Mouse (Mus musculus): ENCODE data around the gene Peli2.

The Peli2 gene

DNA sequence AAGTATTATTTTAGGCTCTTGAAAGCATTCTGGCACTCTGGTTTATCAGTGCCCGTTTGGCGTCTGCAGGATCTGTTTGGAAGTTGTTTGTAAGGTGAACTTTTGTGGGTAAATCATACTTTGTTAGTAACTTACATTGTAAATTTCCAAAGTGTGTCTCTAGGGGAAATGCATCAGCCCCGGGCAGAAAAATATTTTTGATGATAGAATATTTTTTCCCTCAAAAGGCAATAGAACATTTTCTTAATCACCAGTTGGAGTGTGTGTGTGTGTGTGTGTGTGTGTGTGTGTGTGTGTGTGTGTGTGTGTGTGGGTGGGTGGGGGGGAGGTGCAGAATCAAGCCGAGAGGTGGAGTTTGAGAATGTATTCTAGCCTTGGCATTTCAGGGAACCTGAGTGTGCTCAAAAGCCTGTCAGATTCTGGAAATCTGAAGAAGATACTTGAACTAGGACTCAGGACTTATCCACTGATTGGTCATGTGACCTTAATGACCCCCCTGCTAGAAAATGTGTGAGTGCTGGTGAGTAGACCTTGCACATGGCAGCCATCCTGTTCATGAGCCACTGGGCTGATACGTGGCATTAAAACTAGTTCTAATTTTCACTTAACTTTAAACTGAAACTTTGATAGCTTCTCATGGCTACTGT lies 33.4 kb downstream of the Peli2 start:
- DNase-seq, result no peak

DNA sequence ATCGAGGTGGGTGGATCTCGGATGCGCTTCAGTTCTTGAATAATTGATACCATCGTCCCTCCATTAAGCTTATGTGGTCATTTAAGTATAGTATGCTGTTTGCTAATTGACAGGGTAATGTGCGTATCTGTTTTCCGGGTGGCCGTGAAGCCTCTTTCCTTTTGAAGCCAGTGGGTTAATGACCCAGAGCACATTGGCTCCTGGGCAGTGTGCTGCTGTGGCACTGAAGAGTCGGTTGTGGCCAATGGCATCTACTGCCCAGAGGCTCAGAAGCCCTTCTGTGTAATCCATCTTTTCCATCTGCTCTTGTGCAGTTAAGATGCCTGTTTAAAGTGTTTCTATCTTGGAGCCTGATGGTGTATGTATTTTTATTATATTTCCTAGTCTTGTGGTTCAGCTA lies 34.0 kb downstream of the Peli2 start:
- peak in 1 of 2 experiments; percentile 30 for DNase-seq

DNA sequence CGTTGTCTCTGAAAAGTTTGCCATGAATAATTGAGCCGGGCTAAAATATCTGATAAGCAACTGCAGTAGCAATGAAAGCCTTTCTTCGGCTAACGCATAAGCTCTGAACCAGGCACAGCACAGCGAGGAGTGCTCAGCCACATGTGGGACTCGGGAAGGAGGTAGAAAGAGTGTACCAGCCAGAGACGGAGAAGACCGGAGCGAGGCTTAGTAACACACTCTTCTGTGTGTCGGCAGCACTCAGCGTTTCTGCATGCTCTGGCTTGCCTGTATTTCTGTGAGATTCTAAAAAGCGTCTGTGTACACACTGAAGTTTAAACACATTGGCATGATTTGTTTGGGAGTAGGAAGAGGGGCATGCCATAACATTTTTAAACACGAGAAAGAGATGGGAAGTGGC lies 34.5 kb downstream of the Peli2 start:
- no peak for DNase-seq

DNA sequence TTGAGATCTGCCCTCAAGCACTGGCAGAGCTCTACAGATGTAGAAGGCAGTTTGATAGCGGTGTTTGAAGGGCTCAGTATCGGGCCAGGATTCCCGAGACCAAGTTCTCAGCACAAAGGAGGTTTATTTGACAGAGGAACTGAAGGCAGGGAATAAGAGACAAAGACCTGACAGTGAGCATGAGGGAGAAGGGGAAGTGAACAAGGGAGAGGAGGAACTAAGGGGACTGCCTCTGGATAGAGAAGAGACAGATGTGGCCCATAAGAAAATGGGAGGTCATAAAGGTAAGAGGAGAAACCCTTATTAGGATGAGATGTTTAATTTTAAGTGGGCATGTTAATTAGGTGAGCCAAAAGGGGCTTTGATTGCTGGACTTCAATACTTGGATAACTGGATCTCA lies 36.5 kb downstream of the Peli2 start:
- no peak for DNase-seq

DNA sequence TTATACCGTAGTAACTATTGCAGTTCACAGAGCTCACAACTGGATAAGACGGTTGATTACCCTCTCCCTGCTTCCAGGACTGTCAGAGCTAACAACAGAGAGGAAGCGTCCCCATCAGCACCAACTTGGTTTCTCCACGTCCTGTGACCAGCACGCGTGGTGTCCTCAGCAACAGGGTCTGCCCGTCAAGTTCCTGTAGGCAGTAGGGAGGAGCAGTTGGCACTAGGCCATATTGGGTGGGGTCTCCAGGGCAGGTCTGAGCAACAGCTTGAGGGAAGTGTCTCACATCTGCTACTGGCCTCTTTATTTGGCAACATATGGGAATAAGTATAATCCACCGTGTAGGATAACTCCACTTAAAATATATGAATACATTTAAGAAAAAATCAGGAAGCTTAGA lies 37.2 kb downstream of the Peli2 start:
- DNase-seq, result no peak

DNA sequence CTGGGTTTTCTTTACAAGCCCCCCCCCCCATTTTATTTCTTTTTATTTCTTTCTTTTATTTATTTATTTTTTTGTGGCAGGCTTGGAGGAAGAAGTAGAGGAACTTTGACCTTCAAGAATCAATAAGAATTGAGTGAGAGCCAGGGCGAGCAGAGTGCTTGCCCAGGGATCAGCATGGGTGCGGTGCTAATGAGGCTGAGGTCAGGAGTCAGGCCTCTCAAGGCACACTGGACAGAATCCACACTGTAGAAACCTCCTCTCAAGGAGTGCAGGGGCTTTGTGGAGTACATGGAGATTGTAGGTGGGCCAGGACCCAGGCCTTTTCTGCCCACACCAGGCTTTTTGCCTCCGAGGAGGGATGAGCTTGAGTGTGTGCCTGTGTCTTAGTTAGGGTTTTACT lies 38.8 kb downstream of the Peli2 start:
- DNase-seq, result peak; percentile 27 to 30

DNA sequence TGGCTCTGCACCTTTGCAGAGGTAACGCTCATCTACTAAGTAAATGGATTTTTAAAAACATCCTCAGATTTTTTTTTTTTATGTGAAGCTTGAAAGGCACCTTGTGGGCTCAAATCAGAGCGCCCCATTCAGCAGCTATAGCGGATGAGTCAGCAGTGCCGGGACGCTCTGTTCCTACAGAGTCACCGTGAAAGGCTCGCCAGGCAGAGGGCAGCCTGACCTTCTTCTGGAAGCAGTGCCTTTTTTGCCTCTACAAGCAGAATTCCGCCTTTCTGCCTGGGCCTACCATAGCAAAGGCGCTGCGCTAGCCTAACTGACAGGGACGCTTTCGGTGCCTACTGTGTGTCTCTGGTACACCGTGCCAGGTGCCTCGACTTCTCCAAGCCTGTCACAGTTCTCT lies 41.8 kb downstream of the Peli2 start:
- peak; percentile 50 to 55 for DNase-seq

DNA sequence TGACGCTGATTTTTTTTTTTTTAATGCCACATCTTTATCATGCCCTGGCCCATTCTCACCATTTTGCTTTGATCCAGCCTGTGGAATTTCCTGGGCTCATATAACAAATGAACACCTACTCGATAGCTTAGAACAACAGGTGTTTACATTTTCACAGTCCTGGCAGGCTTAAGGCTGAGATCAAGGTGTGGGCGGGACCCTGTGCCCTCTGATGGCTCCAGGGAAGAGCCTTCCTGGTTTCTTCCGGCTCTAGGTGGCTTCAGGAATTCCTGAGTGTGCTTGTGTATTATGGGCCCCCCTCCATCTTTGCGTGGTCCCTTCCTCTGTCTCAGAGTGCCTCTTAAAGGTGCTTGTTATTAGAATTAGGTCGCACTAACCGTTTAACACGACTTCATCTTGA lies 44.3 kb downstream of the Peli2 start:
- DNase-seq, result no peak

DNA sequence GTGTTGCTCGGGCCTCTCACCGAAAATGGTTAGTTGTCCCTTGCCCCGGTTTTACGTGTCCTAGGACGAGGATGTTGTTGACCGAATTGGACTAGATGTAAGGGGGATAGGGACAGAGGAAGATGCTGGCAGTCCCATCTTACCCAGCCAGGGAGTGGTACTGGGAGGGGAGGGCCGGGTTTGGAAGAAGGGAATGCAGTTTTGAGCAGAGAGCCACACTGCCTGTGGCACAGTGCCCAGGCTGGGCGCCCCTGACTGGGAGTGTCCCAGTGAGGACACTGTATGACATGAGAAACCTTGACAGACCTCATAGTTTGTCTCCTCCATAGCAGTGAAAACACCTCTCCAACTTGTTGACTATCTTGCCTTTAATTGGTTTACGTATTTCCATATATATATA lies 45.8 kb downstream of the Peli2 start:
- no peak for DNase-seq

DNA sequence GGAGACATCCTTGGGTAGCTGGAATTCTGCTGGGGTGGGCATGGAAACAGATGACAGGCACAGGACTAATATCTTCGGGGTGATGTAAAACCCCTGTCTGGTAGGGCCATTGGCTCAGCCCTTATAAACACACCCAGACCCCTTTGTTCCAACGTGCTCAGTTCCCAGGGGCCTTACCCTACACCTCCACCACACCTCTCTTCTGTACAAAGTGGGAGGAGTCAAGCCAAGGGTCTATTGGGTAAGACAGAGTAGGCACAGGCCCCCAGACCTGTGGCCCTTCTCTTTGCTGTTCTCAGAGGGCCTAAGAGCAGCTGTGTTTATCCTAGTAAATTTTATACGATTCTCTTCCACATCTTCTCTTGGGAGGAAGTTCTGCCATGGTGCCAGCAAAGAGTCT lies 46.4 kb downstream of the Peli2 start:
- no peak for DNase-seq

DNA sequence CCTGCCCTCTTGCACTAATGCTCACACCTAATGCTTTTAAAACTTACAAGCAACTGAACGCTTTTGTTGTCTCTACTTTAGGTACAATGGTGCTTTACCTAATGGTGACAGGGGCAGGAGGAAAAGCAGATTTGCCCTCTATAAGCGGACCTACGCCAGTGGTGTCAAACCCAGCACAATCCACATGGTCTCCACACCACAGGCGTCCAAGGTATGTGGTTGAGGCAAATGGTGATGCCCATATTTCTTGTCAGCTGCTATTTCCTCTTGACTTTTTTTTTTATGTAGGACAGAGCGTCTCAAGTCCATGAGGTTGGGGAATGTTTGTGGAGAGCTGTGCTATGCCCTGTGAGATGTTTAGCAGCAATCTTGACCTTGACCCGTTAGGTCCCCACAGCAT lies 47.5 kb downstream of the Peli2 start:
- DNase-seq, result no peak

DNA sequence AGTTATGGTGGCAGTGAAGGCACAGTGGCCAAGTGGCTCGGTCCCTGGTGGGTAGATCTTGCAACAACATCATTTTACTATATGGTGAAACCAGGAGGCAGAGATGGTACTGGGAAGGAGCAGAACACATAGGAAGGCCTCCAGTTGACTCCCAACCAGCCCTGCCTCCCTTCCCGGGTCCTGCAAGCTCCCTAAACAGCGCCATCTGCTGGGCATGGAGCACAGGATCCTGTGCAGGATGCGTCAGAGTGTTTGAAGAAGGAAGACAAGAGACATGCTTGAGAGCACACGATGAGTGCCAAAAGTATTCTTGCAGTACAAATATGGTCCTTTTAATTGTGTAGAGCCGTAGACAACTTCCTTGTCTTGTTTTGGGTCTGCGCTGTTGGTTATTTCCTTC lies 49.3 kb downstream of the Peli2 start:
- DNase-seq, result peak; percentile 64 to 91

DNA sequence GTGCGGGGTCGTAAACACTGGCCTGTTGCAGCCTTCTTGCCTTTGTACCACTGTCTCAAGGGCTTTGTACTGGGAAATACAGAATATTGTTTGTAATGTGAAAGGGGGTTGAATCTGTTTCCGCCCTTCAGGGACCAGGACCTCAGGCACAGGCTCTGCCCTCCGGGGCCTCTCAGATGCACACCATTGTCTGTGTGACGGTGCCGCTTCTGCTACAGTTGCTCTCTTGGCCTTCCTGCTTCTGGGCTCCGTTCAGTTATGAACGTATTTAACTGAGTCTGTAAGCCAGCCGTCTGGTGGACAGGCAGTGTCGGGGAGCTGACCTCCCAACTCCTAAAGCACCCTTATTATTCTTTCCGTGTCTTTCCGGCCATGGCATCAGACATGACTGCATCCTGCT lies 50.6 kb downstream of the Peli2 start:
- no peak for DNase-seq

DNA sequence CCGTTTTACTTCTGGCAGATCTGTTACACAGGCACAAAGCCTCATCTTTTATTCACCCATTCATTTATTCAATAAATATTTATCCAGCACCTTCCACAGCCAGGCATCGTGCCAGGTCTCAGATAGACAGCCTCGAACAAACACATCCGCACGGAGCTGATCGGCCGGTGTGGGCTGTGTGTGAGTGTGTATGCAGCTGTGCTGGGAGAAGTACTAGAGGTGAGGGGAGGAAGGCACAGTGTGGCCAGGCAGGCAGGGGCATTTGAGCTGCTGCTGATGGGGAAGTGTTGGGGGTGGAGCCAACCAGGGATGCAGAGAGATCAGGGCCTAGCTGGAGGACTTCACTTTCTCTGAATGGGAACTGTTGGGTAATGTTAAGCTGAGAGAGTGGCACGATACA lies 51.4 kb downstream of the Peli2 start:
- DNase-seq, result peak in 1 of 2 experiments; percentile 35

DNA sequence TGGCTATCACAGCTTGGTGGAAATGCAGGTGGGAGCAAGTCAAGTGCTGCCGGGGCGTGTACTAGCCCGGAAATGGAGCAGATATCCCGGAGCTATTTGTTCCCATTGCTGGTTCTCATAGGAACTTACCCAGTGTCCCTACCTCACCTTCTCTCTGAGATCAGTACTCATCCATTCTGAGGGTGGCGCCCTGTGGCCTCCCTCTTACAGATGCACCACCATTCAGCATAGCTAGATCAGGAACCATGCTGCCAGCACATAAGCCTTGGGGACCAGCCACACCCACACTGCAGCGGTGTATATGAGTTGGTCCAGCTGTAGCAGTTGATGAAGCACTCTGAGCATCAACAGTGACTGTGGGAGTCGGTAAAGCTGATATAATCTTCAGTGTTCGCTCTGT lies 52.3 kb downstream of the Peli2 start:
- no peak for DNase-seq

DNA sequence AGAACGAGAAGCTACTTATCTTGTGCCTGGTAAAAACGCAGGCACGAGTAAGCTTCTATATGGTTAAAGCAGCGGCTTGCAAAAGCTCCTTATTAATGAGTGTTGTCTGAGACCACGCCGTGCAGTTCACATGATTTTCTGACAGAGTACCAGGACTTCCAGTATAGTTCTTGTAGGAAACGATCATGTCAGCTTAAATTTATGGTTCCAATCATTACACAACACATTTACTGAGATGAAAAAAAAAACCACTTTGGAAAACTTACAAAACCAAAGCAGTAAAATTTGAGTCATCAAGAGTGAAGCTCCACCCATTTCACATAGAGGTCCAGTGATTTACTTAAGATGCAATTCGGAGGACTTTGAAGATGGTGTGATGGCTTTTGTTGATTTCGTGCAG lies 53.2 kb downstream of the Peli2 start:
- no peak for DNase-seq

DNA sequence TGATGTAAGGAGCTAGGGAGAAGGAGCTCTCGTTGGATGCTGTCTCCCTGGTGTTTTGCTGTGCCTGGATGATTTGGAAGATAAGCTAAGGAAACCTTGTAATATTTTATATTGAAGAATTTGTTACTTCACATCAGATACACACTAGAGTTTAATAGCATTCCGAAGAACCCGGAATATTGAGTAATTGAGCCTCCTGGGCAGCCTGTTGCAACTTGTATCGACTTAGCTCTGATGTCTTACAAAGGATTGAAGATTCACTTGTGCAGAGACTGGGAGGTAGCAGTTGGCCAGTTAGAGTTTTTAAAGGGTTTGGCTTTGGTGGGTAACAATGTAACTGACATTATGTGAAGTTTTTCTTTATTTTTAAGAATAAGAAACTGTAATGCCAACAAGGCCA lies 53.7 kb downstream of the Peli2 start:
- no peak for DNase-seq

DNA sequence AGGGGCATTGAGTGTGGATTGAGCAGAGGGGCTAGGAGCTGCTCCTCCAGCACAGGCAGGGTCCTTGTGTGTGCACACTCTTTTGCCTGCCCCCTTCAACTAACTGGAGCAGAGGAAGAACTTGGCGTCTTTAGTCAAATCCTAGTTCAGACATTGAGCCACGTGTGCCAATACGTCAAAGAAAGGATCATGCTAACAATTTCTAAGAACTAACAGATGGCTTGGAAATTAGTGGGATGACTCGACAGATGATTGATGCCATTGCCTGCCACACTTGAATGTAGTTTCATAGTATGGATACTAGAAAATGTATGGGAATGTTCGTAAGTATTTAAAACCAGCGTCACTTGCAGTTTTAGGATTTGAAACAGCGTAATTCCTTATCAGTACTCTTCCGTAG lies 54.5 kb downstream of the Peli2 start:
- DNase-seq, result no peak

DNA sequence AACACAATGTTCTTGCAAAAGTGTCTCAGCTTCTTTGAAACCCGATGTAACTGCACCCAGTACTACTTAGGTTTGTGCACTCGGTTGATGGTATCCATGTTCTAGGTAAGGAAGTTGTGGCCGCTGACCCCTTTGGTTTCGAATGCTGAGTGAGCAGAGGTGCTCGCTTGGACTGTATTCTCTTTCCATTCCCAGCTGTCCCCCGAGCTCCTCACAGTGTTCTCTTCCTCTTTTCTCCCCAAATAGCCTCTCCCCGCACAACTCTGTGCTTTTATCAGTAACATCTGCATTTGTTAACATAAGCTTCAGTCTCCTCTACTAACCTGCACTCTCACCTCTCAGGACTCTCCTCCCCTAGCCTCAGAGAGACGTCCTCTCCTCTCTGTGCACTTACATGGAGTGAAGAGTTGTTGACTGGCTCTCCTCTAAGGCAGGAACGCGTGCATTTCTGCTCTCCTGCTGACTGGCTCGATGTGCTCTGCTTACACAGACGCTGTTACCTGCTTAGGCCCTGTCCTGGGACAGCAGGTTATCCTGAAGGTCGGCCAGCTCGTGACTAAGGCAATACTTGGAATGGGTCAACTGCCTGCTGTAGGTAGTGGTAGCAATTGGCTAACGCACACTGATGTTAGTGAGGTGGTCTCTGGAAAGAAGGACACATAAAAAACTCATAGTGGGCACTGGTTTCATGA lies 57.8 kb downstream of the Peli2 start:
- no peak for DNase-seq

DNA sequence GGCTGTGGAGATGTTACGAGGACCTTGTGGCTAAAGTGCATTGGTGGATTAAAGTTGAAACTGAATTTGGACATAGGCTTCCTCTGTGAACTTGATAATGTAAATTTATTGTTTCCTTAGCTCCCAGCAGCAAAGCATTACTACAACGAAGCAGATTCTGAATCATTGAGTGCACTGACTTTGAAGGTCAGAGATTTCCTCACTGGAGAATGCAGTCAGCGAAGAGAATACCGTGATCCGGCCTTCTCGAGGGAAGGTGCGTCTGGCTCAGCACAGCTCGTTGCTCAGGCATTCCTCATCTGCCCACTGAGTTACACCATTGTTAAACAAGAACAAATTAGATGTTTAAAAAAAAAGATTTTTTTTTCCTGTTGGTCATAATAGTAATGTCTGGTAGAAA lies 58.4 kb downstream of the Peli2 start:
- no peak for DNase-seq

DNA sequence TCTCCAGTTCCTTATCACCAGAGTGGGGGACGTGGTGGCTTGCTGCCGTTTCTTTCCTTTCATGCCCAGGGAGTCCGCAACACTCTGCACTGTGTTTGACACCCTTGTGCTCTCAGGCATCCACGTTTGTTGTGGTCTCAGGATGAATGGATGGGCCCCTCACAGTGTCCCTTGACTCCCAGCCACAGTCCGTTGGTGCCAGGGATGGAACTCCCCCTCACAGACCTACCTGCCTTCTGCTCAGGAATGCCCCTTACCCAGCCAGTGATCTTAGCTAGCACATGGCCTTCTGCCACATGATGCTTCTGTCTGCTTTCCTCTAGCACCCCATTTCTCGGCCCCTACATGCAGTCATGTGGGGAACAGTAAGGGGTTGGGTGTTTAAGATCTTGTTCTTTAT lies 65.7 kb downstream of the Peli2 start:
- no peak for DNase-seq

DNA sequence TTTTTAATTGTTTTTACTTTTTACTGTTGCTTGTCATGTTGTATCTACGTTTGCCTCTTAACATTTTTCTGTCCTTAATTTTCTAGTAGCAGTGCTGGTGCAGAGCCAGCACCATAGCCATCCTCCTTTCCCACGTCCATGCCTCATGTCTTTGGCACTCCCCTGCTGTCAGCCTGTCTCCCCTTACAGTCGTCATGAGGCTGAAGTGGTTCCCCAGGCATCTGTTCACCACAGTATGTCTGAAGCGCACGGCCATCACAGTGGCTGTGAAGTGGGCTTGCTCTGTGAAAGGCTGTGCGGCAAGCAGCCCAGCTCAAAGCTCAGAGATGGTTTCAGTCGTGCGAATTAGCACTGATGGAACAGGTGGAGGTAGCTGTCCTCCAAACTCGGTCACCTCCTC lies 66.5 kb downstream of the Peli2 start:
- DNase-seq, result no peak

DNA sequence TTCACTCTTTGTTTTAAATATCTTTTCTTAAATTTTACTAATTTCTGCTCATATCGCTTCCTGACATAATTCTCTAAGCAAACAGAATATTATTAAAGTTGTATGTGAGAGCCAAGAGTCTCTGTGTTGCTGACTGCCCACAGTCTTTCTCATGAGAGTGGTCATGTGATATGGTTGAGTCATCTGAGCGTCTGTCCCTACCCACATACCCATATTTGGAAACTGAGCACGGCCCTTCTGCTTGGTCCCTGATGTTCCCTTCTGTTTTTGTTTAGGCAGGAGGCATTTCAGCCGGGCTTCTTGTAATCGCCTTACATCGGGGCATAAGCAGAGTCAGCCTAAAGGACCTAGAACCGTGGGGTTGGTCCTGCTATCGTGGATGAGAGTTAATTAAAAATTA lies 68.7 kb downstream of the Peli2 start:
- DNase-seq, result no peak

DNA sequence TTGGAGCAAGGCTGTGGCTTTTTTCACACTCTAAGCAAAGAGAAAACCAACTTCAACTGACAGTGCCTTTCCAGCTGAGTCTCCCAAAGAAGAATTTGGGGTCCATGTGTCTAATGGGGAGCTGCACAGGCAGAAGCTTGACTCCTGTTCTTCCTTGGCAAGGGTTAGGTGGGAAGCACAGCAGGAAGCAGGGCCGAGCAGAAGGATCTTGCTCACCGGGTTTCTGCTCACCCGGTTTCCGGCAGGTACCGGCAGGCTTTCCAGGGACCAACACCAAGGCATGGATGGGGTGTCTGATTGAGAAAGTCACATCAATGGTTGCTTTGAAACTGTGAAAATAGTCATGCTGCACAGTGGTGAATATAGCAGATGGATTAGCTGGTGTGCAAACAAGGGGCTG lies 70.3 kb downstream of the Peli2 start:
- no peak for DNase-seq

DNA sequence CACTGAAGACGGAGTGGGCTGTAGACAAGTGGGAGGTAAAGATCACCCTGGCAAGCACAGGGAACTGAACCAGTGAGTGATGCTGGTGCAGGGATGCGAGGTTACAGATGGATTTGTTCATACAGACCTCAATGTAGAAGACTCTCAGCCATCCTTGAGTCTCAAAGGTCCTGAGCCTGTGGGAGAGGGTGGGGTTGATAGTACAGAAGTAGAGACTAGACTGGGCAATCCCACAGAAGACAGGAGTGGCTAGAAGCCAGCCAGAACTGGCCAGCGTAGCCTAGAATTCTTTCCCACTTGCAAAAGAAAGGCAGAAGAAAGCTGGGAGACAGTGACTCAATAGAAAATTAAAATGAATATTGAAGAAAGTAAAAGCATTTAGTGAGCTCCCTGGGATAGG lies 71.3 kb downstream of the Peli2 start:
- DNase-seq, result no peak
